Mouse (Mus musculus): ENCODE measurements around the gene Arhgap15.

The Arhgap15 gene

GRCm38 (mm10) chr2:43782157-43782556 is 33.5 kb downstream of the Arhgap15 start:
- no peak for DNase-seq (ENCODE audit: inconsistent age in 2 of 2, low spot score in 1 of 2)

- DNase-seq (ENCODE audit: inconsistent age in 2 of 2, low spot score in 1 of 2) = no peak
These were observed 35.4 kb downstream of the Arhgap15 start for GRCm38 (mm10) chr2:43783759-43784735.

GRCm38 (mm10) chr2:43786101-43786500 is 37.5 kb downstream of the Arhgap15 start:
- no peak for DNase-seq (ENCODE audit: inconsistent age in 2 of 2, low spot score in 1 of 2)

GRCm38 (mm10) chr2:43787141-43787540 is 38.5 kb downstream of the Arhgap15 start:
- DNase-seq (ENCODE audit: inconsistent age in 2 of 2, low spot score in 1 of 2) = peak; percentile 22 to 77

GRCm38 (mm10) chr2:43788484-43788883 is 39.9 kb downstream of the Arhgap15 start:
- DNase-seq (ENCODE audit: inconsistent age in 2 of 2, low spot score in 1 of 2) = no peak

GRCm38 (mm10) chr2:43790049-43790693 is 41.5 kb downstream of the Arhgap15 start:
- no peak for DNase-seq (ENCODE audit: inconsistent age in 2 of 2, low spot score in 1 of 2)

GRCm38 (mm10) chr2:43791575-43791974 is 43.0 kb downstream of the Arhgap15 start:
- no peak for DNase-seq (ENCODE audit: inconsistent age in 2 of 2, low spot score in 1 of 2)

- DNase-seq (ENCODE audit: inconsistent age in 2 of 2, low spot score in 1 of 2) = no peak
These were observed 44.5 kb downstream of the Arhgap15 start for GRCm38 (mm10) chr2:43793105-43793504.

- no peak for DNase-seq (ENCODE audit: inconsistent age in 2 of 2, low spot score in 1 of 2)
These were observed 46.1 kb downstream of the Arhgap15 start for GRCm38 (mm10) chr2:43794700-43795099.

- no peak for DNase-seq (ENCODE audit: inconsistent age in 2 of 2, low spot score in 1 of 2)
These were observed 47.8 kb downstream of the Arhgap15 start for GRCm38 (mm10) chr2:43796448-43796847.

GRCm38 (mm10) chr2:43805960-43806744 is 57.5 kb downstream of the Arhgap15 start:
- peak; percentile 26 to 86 for DNase-seq (ENCODE audit: inconsistent age in 2 of 2, low spot score in 1 of 2)

- no peak for DNase-seq (ENCODE audit: inconsistent age in 2 of 2, low spot score in 1 of 2)
These were observed 67.5 kb downstream of the Arhgap15 start for GRCm38 (mm10) chr2:43815896-43816787.

GRCm38 (mm10) chr2:43816788-43817581 is 68.4 kb downstream of the Arhgap15 start:
- no peak for DNase-seq (ENCODE audit: inconsistent age in 2 of 2, low spot score in 1 of 2)

GRCm38 (mm10) chr2:43835931-43836330 is 87.3 kb downstream of the Arhgap15 start:
- DNase-seq (ENCODE audit: inconsistent age in 2 of 2, low spot score in 1 of 2) = no peak

- DNase-seq (ENCODE audit: inconsistent age in 2 of 2, low spot score in 1 of 2) = peak; percentile 21 to 30
These were observed 93.0 kb downstream of the Arhgap15 start for GRCm38 (mm10) chr2:43841644-43842043.

- DNase-seq (ENCODE audit: inconsistent age in 2 of 2, low spot score in 1 of 2) = peak in 1 of 2 experiments; percentile 62
These were observed 102.6 kb downstream of the Arhgap15 start for GRCm38 (mm10) chr2:43851195-43851594.

- no peak for DNase-seq (ENCODE audit: inconsistent age in 2 of 2, low spot score in 1 of 2)
These were observed 114.1 kb downstream of the Arhgap15 start for GRCm38 (mm10) chr2:43862709-43863108.

- peak; percentile 53 to 89 for DNase-seq (ENCODE audit: inconsistent age in 2 of 2, low spot score in 1 of 2)
These were observed 153.9 kb downstream of the Arhgap15 start for GRCm38 (mm10) chr2:43902403-43902973.

GRCm38 (mm10) chr2:43907496-43907895 is 158.9 kb downstream of the Arhgap15 start:
- peak in 1 of 2 experiments; percentile 72 for DNase-seq (ENCODE audit: inconsistent age in 2 of 2, low spot score in 1 of 2)

All from adrenal gland, adult (tissue).